In genomic region chrX:167522528-167522927, GRCm38 (mm10) we compare ENCODE assay signal across 16 mouse cellular contexts.
A peak's percentile ranks its signal among the peaks of the same experiment; 100 is the strongest.
DNase-seq lines count a peak whose midpoint lies in the region; ATAC-seq lines count a peak whose summit lies in the region.
"Had no signal": no experiment of that assay in that cellular context is flagged by ENCODE, and none has a peak within 500 bp of the region (broad histone marks: within the 10 kb centered on the region; RNA-seq: fewer than 3 reads in every experiment).

No protein-coding gene starts in this region.

- DNase-seq in Muller cell, postnatal 12 days (ENCODE audit: inconsistent ontology term), result peak; percentile 22
- no peak for DNase-seq in kidney, postnatal 14 days
- no peak for DNase-seq in spleen, postnatal 4 days (ENCODE audit: low spot score in 2 of 2)
- DNase-seq: adrenal gland, adult 8-10 months; adrenal gland, postnatal 14 days; adrenal gland, postnatal 36 days; cerebellum, adult 11-12 months; cerebellum, adult 2 months; cerebellum, adult 9-10 months; forebrain, postnatal 0 days had no signal

- peak; percentile 79 for ATAC-seq in granulocyte monocyte progenitor cell, adult 5-6 weeks (replicated peaks; ENCODE audit: poor library complexity, severe bottlenecking)
- ATAC-seq in megakaryocyte progenitor cell, adult 5-6 weeks (replicated peaks; ENCODE audit: poor library complexity), result peak; percentile 70
- ATAC-seq: activated CD4-positive, CD25-positive, alpha-beta regulatory T cell, adult 4 months; forebrain, embryonic 13.5 days; forebrain, embryonic 15.5 days; forebrain, postnatal 0 days; Patski had no signal
